Mouse (Mus musculus) gastrocnemius, adult 2 months (tissue): ENCODE data around the gene Prr23a1. TPM values are rescaled to one million over a fixed set of nuclear protein-coding genes. Genes with fewer than 3 reads are reported as not detected.
"Not testable (repeated sequence)": the region's sequence is repeated elsewhere in the genome, so short reads cannot be mapped to it uniquely, and the experiment has no call there.

Experiments
- DNase-seq: peaks from one replicate; pipeline ENCODE4 v3.0.0; 2022
- H3K27ac ChIP-seq: fragments of 200-600 bp; 2 replicates; pipeline ENCODE4 v1.8.1; 2022; ENCODE audit warnings: mild to moderate bottlenecking
- H3K4me3 ChIP-seq: fragments of 200-600 bp; 2 replicates; pipeline ENCODE4 v1.8.1; 2022; ENCODE audit warnings: mild to moderate bottlenecking, moderate library complexity
- CTCF ChIP-seq: fragments of 200-600 bp; IDR thresholded peaks from 2 replicates; pipeline ENCODE4 v1.8.1; 2022; ENCODE audit warnings: antibody characterized with exemption, mild to moderate bottlenecking, moderate library complexity
- intact Hi-C: fragments of 180-260 bp; cut with DNase I; formaldehyde crosslinking; loops from one replicate; pipeline ENCODE4 v1.15.1; 2025
- long read RNA-seq, 2 experiments: library from polyadenylated mRNA; stranded (forward); transcript quantifications; one replicate each; pipeline ENCODE4 v2.0.0; 2021
- total RNA-seq, 2 experiments: library from RNA; stranded (reverse); gene quantifications; 2 replicates each; pipeline ENCODE4 v1.2.3; 2021

Prr23a1 gene
- not detected for total RNA-seq
- long read RNA-seq, experiment 1 = 0 reads
- long read RNA-seq, experiment 2 = 0 reads

DNA sequence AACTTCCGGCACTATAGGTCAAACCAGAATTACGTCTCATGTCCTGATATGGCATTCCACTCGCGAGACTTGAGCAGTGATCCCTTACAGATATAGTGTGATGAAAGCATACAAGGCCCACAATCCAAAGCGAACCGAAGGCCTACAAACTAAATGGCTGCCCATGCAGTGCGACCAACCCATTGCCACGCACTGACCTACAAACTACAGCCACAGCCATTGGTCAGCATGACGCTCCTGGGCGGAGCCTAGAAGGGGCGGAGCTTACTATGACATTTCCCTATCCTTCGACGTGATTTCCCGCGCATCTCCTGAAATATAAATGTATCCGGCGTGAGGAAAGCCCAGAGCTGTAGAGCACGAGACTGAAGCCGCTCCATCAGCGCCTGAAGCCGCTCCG lies at the start of gene Prr23a1:
Gene Prr23a1 (plus strand): TSS at position 387 of the 400 bp plus-strand sequence.
- intact Hi-C loops = no loop called here
- no peak for TF ChIP-seq CTCF
- Histone ChIP-seq H3K4me3 (no peak within 1 kb of the TSS), H3K27ac (no peak within 1 kb of the TSS)
- DNase-seq = no peak

DNA sequence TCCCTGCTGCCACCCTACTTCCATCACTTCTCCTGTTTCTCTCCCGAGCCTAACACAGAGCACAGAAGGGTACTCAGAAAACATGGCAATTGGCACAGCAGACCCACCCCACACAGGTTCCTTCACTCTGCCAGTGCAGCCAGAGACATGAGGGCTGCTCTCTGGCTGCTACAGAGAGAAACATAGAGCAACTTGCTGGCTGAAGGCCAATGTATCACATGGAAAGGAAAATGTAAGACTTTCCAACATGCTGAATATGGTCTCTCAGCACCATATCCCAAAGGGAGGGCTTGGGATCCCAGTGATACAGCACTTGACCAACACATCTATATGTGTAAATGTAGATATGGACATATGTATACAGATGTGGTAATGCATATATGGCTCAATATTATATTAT lies 43.3 kb upstream of the Prr23a1 start:
- DNase-seq = no peak
- Histone ChIP-seq H3K4me3 (no peak overlapping the region), H3K27ac (no peak overlapping the region)
- TF ChIP-seq CTCF = no peak
- intact Hi-C loops = no loop called here

DNA sequence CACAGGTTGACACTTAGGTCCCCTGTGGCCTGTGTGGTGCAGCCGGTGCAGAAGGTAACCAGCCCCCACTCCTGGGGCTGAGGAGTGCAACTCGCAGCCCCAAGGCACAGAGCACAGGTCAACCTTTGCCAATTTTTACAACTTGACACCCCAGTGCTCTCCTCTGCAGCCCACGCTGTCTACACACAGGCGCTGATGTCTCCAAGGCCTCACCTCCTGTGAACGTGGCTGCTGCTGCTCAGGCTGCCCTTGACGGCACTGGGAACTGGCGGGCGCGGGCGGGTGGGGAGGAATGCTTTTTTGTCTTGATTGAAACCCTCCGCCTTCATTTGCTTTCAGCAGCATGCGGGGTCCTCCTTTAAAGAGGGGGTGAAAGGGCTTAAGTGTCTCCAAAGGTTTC lies 38.3 kb upstream of the Prr23a1 start:
- H3K27ac ChIP-seq = no peak overlapping the region
- intact Hi-C loops = no loop called here
- H3K4me3 ChIP-seq = no peak overlapping the region
- TF ChIP-seq CTCF = no peak
- no peak for DNase-seq

DNA sequence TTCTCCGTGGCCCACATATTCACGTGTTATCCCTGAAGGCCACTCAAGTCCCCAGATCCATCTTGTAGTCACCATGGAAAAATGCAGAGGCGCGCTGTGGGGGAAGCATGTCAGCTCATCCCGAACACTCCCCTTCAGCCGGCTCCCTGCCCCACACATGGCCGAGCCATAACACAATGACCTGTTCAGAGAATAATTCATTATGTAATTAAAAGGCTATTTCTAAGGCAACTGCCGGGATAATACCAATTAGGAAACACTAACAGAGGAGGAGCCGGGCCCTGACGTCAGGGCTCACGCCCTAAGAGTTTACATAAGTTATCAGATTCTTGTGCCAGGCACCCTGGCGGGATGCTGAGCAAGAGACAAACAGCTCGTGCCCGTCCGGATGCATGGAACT lies 36.8 kb upstream of the Prr23a1 start:
- no peak overlapping the region for H3K4me3 ChIP-seq
- no peak overlapping the region for H3K27ac ChIP-seq
- TF ChIP-seq CTCF = no peak
- intact Hi-C loops = no loop called here
- no peak for DNase-seq

DNA sequence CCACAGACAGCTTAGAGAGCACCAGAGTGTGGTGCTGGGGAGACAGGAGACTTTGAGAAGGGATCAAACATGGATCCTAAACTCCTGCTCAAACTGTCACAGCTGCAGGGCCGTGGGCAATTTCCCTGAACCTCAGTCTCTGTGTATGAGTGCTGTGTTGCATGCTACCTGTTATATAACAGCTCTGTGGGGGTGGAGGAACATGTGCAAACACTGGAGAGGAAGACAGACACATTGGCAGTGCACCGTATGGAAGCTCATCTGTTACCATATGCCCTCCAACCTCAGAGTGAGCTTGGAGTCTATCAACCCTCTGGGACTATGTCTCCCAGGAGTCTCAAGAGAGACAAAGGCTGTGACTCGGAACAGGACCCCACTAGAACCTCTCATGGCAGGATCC lies 36.4 kb upstream of the Prr23a1 start:
- intact Hi-C loops = no loop called here
- TF ChIP-seq CTCF = no peak
- no peak for DNase-seq
- Histone ChIP-seq H3K27ac (no peak overlapping the region), H3K4me3 (no peak overlapping the region)

DNA sequence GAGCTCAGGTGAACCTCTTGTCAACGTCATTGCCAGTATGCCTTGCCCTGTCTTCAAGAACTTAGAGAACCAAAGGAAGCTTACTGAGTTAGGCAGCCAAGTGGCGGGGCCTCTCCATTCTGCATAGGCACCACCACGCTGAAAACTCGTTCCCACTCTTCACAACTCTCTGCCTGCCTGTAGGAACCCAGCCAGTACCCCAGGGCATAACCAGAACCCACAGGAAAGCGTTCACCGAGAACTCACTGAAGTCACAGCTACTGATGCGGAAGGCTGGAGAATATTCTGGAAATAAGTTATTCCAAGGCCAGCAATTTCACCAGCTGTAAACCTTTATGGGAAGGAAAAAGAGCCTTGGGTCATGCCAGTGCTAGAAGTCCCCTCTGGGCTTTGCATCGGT lies 34.7 kb upstream of the Prr23a1 start:
- intact Hi-C loops = no loop called here
- no peak overlapping the region for H3K27ac ChIP-seq
- no peak for TF ChIP-seq CTCF
- DNase-seq = no peak
- H3K4me3 ChIP-seq = no peak overlapping the region

DNA sequence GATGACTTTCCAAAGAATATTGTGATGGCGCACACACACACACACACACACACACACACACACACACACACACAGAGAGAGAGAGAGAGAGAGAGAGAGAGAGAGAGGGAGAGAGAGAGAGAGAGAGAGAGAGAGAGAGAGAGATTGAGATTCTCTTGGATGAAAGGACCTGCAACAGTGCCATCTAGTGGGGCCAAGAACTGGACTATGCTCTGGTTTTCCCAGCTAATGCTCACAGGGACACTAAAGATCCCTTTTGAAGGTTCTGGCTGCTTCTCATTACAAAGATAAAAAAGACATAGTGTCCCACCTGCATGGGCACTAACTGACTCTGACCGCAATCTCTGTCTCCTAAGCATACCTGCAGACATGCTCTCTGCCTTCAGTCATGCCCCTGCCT lies 32.8 kb upstream of the Prr23a1 start:
- not testable (repeated sequence) for DNase-seq, H3K4me3 ChIP-seq, H3K27ac ChIP-seq
- intact Hi-C loops = loop anchor here (1.0 kb wide), 1 partner anchor 195 kb away; no protein-coding TSS in a partner anchor
- TF ChIP-seq CTCF = peak; percentile 51

DNA sequence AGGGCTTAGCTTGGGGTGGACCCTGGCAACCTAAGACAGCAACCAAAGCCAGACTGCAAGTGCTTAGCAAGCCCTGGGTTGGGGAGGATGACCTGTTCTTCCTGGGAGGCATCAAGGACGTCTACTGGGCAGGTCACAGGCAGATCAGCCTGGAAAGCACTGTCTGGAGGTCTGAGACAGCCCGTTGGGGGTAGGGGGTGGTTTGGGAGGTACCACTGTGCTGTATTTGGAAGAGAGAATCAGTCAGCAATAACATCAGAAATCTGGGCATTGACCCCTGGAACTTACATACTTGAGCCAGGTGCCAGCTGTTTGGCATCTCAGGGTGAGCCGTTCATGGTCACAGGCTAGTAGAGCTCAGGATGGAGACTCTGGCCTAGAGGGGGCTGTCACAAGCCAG lies 26.2 kb upstream of the Prr23a1 start:
- TF ChIP-seq CTCF = no peak
- H3K4me3 ChIP-seq = no peak overlapping the region
- intact Hi-C loops = loop anchor here (10.0 kb wide), 1 partner anchor 171 kb away; no protein-coding TSS in a partner anchor
- no peak for DNase-seq
- no peak overlapping the region for H3K27ac ChIP-seq

DNA sequence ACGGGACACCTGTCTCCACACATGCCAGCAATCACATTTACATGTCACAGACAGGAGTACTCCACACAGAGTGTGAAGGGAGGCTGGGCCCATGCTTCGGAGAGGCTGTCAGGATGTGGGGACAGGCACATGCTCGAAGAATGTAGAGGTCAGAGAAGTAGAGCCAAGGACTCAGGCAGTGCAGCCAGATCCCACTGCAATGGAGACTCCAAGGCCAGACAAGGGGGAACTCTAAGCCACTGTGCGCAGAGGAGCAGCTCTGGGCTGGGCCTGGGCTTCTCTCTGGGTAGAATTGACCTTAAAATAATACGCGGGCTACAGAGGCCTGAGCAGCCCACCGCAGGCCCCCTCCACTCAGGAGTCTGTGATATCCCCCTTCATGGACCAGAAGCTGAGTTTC lies 24.7 kb upstream of the Prr23a1 start:
- Histone ChIP-seq H3K27ac (no peak overlapping the region), H3K4me3 (no peak overlapping the region)
- no peak for TF ChIP-seq CTCF
- intact Hi-C loops = loop anchor here (10.0 kb wide), 1 partner anchor 173 kb away; no protein-coding TSS in a partner anchor
- no peak for DNase-seq

DNA sequence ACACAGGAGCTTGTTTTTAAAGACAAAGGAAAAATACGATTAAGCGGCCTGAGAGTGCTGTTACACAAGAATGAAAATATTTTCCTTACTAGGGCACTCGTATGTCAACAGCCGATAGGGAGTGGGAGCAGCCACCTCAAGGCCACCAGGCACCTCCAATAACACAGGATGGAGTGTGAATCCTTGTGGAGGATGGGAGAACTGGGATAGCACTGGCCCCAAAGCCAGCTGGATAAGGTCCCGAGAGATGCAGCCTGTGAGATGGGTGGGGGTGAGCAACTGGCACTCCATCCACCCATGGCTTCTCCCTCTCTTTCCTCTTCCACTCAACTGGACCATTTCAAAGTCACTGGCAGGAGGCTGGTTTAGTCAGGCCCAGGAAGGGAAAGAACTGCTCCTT lies 23.3 kb upstream of the Prr23a1 start:
- no peak for DNase-seq
- TF ChIP-seq CTCF = no peak
- Histone ChIP-seq H3K4me3 (no peak overlapping the region), H3K27ac (no peak overlapping the region)
- intact Hi-C loops = loop anchor here (10.0 kb wide), 1 partner anchor 174 kb away; no protein-coding TSS in a partner anchor

DNA sequence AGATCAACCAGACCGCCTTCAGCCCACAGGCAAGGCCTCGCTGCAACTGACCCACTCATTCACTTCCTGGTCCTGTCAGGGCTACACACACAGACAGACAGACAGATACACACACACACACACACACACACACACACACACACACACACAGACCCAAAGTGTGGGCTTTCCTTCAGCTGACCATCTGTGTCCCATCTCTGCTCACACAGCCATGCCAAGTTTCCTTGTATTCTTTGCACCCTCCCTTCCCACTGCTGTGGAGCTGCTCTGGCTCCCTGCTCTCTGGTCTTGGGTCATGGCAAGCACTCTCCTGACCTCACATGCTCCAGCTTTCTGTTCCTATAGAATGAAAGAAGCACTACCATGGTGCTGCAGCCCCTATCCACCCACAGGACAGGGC lies 22.8 kb upstream of the Prr23a1 start:
- Histone ChIP-seq H3K27ac (no peak overlapping the region), H3K4me3 (no peak overlapping the region)
- intact Hi-C loops = loop anchor here (10.0 kb wide), 1 partner anchor 175 kb away; no protein-coding TSS in a partner anchor
- TF ChIP-seq CTCF = no peak
- no peak for DNase-seq

DNA sequence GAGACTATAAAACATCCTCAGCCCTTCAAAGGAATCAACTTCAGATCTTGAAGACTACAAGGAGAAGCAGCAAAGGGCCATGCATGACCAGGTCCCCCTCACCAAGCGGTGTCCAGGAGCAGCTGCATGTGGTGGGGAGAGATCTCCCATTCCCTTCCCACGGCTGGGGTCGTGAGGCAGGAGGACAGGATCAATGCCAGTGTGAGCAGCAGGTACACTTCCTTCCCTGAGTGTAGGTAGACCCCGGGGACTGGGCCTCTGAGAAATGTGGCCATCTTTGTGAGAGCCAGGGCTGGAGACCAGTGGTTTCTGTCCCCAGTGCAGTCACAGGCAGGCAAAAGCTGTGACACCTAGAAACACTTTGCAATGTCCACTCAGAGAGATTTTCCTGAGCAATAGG lies 21.8 kb upstream of the Prr23a1 start:
- Histone ChIP-seq H3K4me3 (no peak overlapping the region), H3K27ac (no peak overlapping the region)
- intact Hi-C loops = no loop called here
- no peak for DNase-seq
- TF ChIP-seq CTCF = no peak

DNA sequence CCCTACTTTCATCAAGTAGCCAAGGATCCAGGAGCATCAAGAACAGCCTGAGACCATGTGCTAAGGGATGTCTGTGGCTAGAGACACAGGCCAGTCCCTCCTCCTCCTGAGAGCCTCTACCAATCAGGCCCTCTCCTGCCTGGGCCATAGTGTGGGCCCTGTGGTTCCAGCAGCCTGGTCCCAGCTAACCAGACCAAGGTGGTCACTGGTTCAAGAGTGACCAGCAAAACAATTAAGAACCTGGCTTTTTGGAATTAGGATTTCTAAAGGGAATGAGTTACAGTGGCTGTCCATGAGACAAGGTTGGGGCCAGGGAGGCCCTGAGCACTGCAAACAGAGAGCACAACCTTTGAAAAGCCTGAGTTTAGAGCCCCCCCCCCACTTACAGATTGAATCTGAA lies 21.2 kb upstream of the Prr23a1 start:
- Histone ChIP-seq H3K27ac (no peak overlapping the region), H3K4me3 (no peak overlapping the region)
- TF ChIP-seq CTCF = no peak
- no peak for DNase-seq
- intact Hi-C loops = no loop called here

DNA sequence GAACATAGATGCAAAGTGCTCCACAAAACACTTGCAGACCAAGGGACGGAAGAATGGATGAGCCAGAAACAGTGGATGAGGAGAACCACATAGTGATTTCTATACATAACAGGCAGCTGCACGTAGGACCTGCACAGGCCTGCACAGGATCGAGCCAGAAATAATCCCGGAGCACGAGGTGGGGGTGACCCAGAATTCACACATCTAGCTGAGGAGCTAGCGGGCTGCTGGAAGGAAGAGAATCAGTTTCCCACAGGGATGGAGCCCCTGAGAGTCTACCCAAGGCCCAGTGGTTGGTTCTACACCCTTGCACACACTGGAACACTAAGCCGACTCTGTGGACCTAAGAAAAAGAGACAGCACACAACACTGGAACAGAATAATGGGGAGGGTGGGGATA lies 18.5 kb upstream of the Prr23a1 start:
- TF ChIP-seq CTCF = no peak
- H3K4me3 ChIP-seq = no peak overlapping the region
- H3K27ac ChIP-seq = no peak overlapping the region
- DNase-seq = no peak
- intact Hi-C loops = no loop called here

DNA sequence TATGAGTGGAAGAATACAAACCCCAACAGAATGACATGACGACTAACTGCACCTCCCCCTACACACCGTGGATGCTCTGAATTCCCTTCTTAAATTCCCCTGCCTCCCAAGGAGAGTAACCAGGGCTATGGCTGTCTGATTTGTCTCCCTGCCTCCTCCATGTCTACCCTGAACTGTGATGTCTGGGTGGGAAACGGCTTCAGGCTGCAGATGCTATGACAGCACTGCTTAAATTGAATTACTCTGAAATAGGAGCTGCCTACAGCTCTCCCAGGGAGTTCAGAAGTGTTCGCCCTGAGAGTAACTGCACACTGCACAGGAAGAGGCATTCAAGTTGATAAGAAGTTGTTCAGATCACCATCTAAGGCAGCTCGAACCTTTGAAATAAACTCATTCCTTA lies 12.8 kb upstream of the Prr23a1 start:
- intact Hi-C loops = no loop called here
- DNase-seq = no peak
- TF ChIP-seq CTCF = no peak
- Histone ChIP-seq H3K27ac (no peak overlapping the region), H3K4me3 (no peak overlapping the region)
